Mouse (Mus musculus): Measurements from ENCODE around the gene Crmp1. TPM values are rescaled to one million over a fixed set of nuclear protein-coding genes. Genes with fewer than 3 reads are reported as not detected.

Gene Crmp1
- total RNA-seq, 2 experiments from 2014 or later = 1.1 to 4.2 TPM

Other genes with a start within 250 kb of the Crmp1 start
- gene Gm1043, start 156.6 kb upstream of the Crmp1 start, total RNA-seq (2021) = under 1 TPM in 1 of 2 experiments, not detected in 1; 0.02 TPM
- gene Evc, start 95.0 kb downstream of the Crmp1 start, total RNA-seq (2021) = 1 to 10 TPM; 5.5 to 5.8 TPM
- 1 to 10 TPM; 3.6 to 3.8 TPM for gene Evc2, start 96.6 kb downstream of the Crmp1 start, total RNA-seq (2021)